Mouse (Mus musculus): ENCODE data around the gene Gm7247. TPM values are rescaled to one million over a fixed set of nuclear protein-coding genes. Genes with fewer than 3 reads are reported as not detected.

The Gm7247 gene
- not detected in 2 replicates for polyA plus RNA-seq (2012; ENCODE audit: low replicate concordance)

DNA sequence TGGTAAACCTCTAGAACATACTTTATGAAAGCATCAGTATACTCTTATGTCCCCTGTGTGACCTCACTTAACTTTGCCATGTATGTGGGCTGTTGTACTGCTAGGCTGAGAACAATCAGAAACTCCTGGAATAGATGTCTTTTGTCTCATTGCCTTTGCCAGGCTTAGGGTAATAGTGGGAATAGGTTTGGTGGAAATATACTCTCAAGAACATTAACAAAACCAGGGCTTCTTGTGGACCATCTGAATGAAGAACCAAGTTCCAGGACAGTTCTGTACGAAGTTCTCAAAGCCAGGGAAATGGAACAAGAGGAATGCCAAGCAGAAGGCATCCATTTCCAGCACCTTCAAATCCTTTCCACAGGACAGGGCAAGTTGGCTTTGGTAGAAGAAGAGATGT lies at the start of gene Gm7247:
Gm7247 (plus strand) TSS at position 301 of the 400 bp plus-strand sequence.

DNA sequence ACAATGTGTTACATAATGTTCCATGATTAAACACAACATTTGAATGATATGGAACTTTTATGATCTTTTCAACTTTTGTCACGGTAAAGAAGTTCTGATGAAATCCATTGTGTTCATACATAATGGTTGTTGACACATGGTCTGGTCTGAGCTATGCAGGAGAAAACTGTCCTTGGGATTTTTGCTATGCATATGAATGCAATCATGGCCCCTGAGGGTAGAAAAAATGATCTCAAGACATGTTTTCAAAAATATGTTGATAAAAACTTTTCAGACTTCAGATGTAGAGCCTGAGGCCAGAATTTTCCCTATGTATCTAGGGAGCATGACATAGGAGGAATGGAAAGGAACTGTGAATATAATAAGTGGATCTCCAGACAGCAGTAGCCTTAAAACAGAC lies 49.0 kb downstream of the Gm7247 start, which contains the start of gene Vmn2r88:
Vmn2r88 (plus strand) TSS at position 301 of the 400 bp plus-strand sequence.

DNA sequence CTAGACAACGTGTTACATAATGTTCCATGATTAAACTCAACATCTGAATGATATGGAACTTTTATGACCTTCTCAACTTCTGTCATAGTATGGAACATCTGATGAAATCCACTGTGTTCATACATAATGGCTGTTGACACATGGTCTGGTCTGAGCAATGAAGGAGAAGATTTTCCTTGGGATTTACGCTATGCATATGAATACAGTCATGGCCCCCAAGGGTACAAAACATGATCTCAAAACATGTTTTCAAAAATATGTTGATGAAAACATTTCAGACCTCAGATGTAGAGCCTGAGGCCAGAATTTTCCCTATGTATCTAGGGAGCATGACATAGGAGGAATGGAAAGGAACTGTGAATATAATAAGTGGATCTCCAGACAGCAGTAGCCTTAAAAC lies 90.0 kb downstream of the Gm7247 start, which contains the start of gene Vmn2r89:
Vmn2r89 (plus strand) TSS at position 301 of the 400 bp plus-strand sequence.

DNA sequence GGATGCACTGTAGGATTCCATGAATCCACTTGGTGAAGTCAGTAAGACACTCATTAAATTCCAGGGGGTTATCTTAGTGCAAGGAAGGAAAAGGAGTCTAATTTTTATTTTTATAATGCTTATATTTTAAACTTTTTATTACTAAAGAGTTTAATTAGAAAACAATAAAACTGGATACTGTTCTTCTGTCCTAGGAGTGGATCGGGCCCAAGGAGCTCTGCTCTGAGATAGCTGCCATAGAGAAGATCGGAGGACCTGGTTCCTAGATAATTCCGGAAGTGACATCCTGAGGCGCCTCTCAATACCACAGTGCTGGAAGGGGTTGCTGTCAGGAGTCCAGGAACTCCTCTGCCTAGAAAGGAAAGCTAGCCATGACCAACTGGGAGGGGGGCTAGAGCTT lies 190.9 kb downstream of the Gm7247 start, which contains the start of gene Gm5622:
Gm5622 (plus strand) TSS at position 301 of the 400 bp plus-strand sequence.

DNA sequence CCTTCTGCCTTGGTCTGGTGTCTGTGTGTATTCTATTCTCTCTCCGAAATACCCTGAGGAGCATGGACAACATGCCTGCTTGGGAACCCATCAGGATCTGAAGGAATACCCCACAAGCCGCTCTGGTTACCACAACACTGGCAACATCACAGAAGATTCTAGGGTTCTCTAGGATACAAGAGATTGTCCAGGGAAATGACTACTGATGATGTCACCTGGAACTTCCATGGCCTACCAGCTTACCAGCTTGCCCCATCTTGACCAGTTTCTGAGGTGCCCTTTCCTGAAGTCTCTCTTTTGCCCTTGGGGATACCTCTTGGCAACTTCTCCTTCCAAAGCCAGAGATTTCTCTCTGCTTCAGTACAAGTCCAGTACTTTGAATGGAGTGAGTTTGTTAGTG lies 212.4 kb downstream of the Gm7247 start, which contains the start of gene Gm17175:
Gm17175 (minus strand) TSS at position 101 of the 400 bp plus-strand sequence.

DNA sequence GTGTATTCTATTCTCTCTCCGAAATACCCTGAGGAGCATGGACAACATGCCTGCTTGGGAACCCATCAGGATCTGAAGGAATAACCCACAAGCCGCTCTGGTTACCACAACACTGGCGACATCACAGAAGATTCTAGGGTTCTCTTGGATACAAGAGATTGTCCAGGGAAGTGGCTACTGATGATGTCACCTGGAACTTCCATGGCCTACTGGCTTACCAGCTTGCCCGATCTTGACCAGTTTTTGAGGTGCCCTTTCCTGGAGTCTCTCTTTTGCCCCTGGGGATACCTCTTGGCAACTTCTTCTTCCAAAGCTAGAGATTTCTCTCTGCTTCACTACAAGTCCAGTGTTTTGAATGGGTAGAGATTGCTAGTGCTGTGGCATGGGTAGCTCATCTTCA lies 230.5 kb downstream of the Gm7247 start, which contains the start of gene Gm17174:
Gm17174 (minus strand) TSS at position 101 of the 400 bp plus-strand sequence.

DNA sequence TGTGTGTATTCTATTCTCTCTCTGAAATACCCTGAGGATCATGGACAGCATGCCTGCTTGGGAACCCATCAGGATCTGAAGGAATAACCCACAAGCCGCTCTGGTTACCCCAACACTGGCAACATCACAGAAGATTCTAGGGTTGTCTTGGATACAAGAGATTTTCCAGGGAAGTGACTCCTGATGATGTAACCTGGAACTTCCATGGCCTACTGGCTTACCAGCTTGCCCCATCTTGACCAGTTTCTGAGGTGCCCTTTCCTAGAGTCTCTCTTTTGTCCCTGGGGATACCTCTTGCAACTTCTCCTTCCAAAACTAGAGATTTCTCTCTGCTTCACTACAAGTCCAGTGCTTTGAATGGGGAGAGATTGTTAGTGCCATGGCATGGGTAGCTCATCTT lies 249.7 kb downstream of the Gm7247 start, which contains the start of gene Gm17078:
Gm17078 (minus strand) TSS at position 101 of the 400 bp plus-strand sequence.

Other genes starting within 250 kb of the Gm7247 start
- not detected in 2 replicates for gene Eddm3b, start 247.3 kb upstream of the Gm7247 start, polyA plus RNA-seq (2012; ENCODE audit: low replicate concordance)
- 7.7 and 15.1 TPM in 2 replicates for gene Rnase6, start 237.8 kb upstream of the Gm7247 start, polyA plus RNA-seq (2012; ENCODE audit: low replicate concordance)
- gene Rnase1, start 215.0 kb upstream of the Gm7247 start, polyA plus RNA-seq (2012; ENCODE audit: low replicate concordance) = not detected in 2 replicates
- gene Rnase2b, start 199.5 kb upstream of the Gm7247 start, polyA plus RNA-seq (2012; ENCODE audit: low replicate concordance) = not detected in 2 replicates
- gene Ang2, start 162.6 kb upstream of the Gm7247 start, polyA plus RNA-seq (2012; ENCODE audit: low replicate concordance) = not detected in 2 replicates
- gene Ear14, start 158.4 kb upstream of the Gm7247 start, polyA plus RNA-seq (2012; ENCODE audit: low replicate concordance) = not detected in 2 replicates
- not detected in 2 replicates for gene Rnase2a, start 105.6 kb upstream of the Gm7247 start, polyA plus RNA-seq (2012; ENCODE audit: low replicate concordance)
- not detected in 2 replicates for gene Vmn2r88, start 49.1 kb downstream of the Gm7247 start, polyA plus RNA-seq (2012; ENCODE audit: low replicate concordance)
- gene Vmn2r89, start 90.1 kb downstream of the Gm7247 start, polyA plus RNA-seq (2012; ENCODE audit: low replicate concordance) = not detected in 2 replicates
- gene Gm5622, start 191.0 kb downstream of the Gm7247 start, polyA plus RNA-seq (2012; ENCODE audit: low replicate concordance) = not detected in 2 replicates
- gene Gm17175, start 212.3 kb downstream of the Gm7247 start, polyA plus RNA-seq (2012; ENCODE audit: low replicate concordance) = not detected in 2 replicates
- gene Gm17174, start 230.4 kb downstream of the Gm7247 start, polyA plus RNA-seq (2012; ENCODE audit: low replicate concordance) = not detected in 2 replicates
- gene Gm17078, start 249.6 kb downstream of the Gm7247 start, polyA plus RNA-seq (2012; ENCODE audit: low replicate concordance) = not detected in 2 replicates